Mouse (Mus musculus) CH12.LX (cell line): Measurements from ENCODE around the gene Mink1. TPM values are rescaled to one million over a fixed set of nuclear protein-coding genes. Genes with fewer than 3 reads are reported as not detected.

Source experiments
- DNase-seq: peaks from one replicate; pipeline ENCODE4 v3.0.0-alpha.2; 2013; ENCODE audit errors: extremely low read depth
- H3K27ac ChIP-seq: 2 replicates; pipeline ENCODE4 v1.5.1; 2012; ENCODE audit warnings: low read depth, mild to moderate bottlenecking, control low read depth, moderate library complexity; ENCODE audit not compliant: insufficient read depth
- H3K27me3 ChIP-seq: replicated peaks from 2 replicates; pipeline ENCODE3; 2012; ENCODE audit warnings: inconsistent platforms
- H3K36me3 ChIP-seq, 2 experiments: replicated peaks in 1 of 2; 2 replicates each; pipeline versions ENCODE3 to v1.6.1; 2012; ENCODE audit warnings: inconsistent platforms in 1 of 2, low read length in 1 of 2, mild to moderate bottlenecking in 1 of 2, mixed read lengths in 1 of 2, moderate library complexity in 1 of 2; ENCODE audit not compliant: control insufficient read depth in 1 of 2, insufficient read depth in 1 of 2
- H3K4me1 ChIP-seq, 2 experiments: 2 replicates each; pipeline ENCODE4 v1.6.1; 2012; ENCODE audit warnings: inconsistent platforms in 1 of 2, moderate library complexity in 1 of 2; ENCODE audit not compliant: insufficient read depth in 2 of 2, control insufficient read depth in 1 of 2
- H3K4me2 ChIP-seq: 2 replicates; pipeline ENCODE4 v1.6.1; 2012; ENCODE audit warnings: low read depth, mild to moderate bottlenecking, control low read depth; ENCODE audit not compliant: poor library complexity, insufficient read depth, severe bottlenecking
- H3K4me3 ChIP-seq, 3 experiments: fragments of 150-350 bp in 1 of 3; sonication (generic) in 1 of 3; replicated peaks in 1 of 3; 2 replicates each; pipeline versions ENCODE3 to v1.5.1; 2011 to 2012; ENCODE audit warnings: low read depth in 2 of 3, low read length in 2 of 3, mild to moderate bottlenecking in 2 of 3, moderate library complexity in 2 of 3, control low read depth in 1 of 3, improper control_type of control experiment in 1 of 3, inconsistent platforms in 1 of 3, mixed read lengths in 1 of 3; ENCODE audit not compliant: poor library complexity in 1 of 3
- H3K79me2 ChIP-seq: replicated peaks from 2 replicates; pipeline ENCODE4 v1.6.1; 2012; ENCODE audit warnings: mild to moderate bottlenecking, moderate library complexity; ENCODE audit not compliant: control insufficient read depth, poor library complexity, insufficient read depth, severe bottlenecking; ENCODE audit errors: extremely low read depth
- H3K9ac ChIP-seq: 2 replicates; pipeline ENCODE4 v1.6.1; 2012; ENCODE audit warnings: low read depth, mild to moderate bottlenecking, control low read depth, moderate library complexity; ENCODE audit not compliant: insufficient read depth
- H3K9me3 ChIP-seq: replicated peaks from 2 replicates; pipeline ENCODE3; 2012; ENCODE audit warnings: low read length, inconsistent platforms, mixed read lengths
- CHD1 ChIP-seq: IDR thresholded peaks from 2 replicates; pipeline ENCODE4 v1.6.1; 2012; ENCODE audit warnings: low read depth, low read length, improper control_type of control experiment, inconsistent platforms
- CTCF ChIP-seq, 2 experiments: IDR thresholded peaks in 1 of 2; conservative IDR thresholded peaks in 1 of 2; 2 replicates each; pipeline ENCODE4 v1.5.1; 2011 to 2012; ENCODE audit warnings: low read depth in 2 of 2, low read length in 2 of 2, improper control_type of control experiment in 1 of 2, inconsistent platforms in 1 of 2, mild to moderate bottlenecking in 1 of 2, moderate library complexity in 1 of 2
- E2F4 ChIP-seq: IDR thresholded peaks from 2 replicates; pipeline ENCODE4 v1.6.1; 2011; ENCODE audit warnings: low read depth, low read length, improper control_type of control experiment; ENCODE audit not compliant: insufficient replicate concordance
- EP300 ChIP-seq: IDR thresholded peaks from 2 replicates; pipeline ENCODE4 v1.6.1; 2011; ENCODE audit warnings: low read length, improper control_type of control experiment
- ETS1 ChIP-seq: conservative IDR thresholded peaks from 2 replicates; pipeline ENCODE4 v1.6.1; 2012; ENCODE audit warnings: low read depth, mild to moderate bottlenecking, inconsistent platforms, low read length, improper control_type of control experiment, moderate library complexity
- GABPA ChIP-seq: IDR thresholded peaks from 2 replicates; pipeline ENCODE4 v1.6.1; 2012; ENCODE audit warnings: low read depth, low read length, improper control_type of control experiment, inconsistent platforms; ENCODE audit not compliant: insufficient replicate concordance
- HCFC1 ChIP-seq: IDR thresholded peaks from 2 replicates; pipeline ENCODE4 v1.6.1; 2012; ENCODE audit warnings: low read depth, mild to moderate bottlenecking, inconsistent platforms, low read length, improper control_type of control experiment
- IRF4 ChIP-seq: IDR thresholded peaks from 2 replicates; pipeline ENCODE4 v1.6.1; 2014; ENCODE audit warnings: low read depth, mild to moderate bottlenecking, inconsistent platforms, low read length, improper control_type of control experiment
- JUN ChIP-seq: IDR thresholded peaks from 2 replicates; pipeline ENCODE4 v1.6.1; 2011; ENCODE audit warnings: low read depth, mild to moderate bottlenecking, low read length, improper control_type of control experiment, moderate library complexity; ENCODE audit not compliant: insufficient read depth
- MAZ ChIP-seq: IDR thresholded peaks from 2 replicates; pipeline ENCODE4 v1.6.1; 2012; ENCODE audit warnings: low read depth, mild to moderate bottlenecking, inconsistent platforms, low read length, improper control_type of control experiment, moderate library complexity
- MXI1 ChIP-seq: IDR thresholded peaks from 2 replicates; pipeline ENCODE4 v1.6.1; 2011; ENCODE audit warnings: mild to moderate bottlenecking, low read depth, low read length, improper control_type of control experiment
- NELFE ChIP-seq: IDR thresholded peaks from 2 replicates; pipeline ENCODE4 v1.6.1; 2011; ENCODE audit warnings: low read depth, low read length, improper control_type of control experiment
- NRF1 ChIP-seq: IDR thresholded peaks from 2 replicates; pipeline ENCODE4 v1.6.1; 2014; ENCODE audit warnings: low read depth, mild to moderate bottlenecking, inconsistent platforms, low read length, improper control_type of control experiment, moderate library complexity
- POLR2AphosphoS2 ChIP-seq: IDR thresholded peaks from 2 replicates; pipeline ENCODE4 v1.6.1; 2011; ENCODE audit warnings: low read depth, low read length, improper control_type of control experiment
- RAD21 ChIP-seq: IDR thresholded peaks from 2 replicates; pipeline ENCODE4 v1.6.1; 2011; ENCODE audit warnings: low read depth, mild to moderate bottlenecking, low read length, improper control_type of control experiment, moderate library complexity
- RCOR1 ChIP-seq: conservative IDR thresholded peaks from 2 replicates; pipeline ENCODE4 v1.6.1; 2012; ENCODE audit warnings: low read depth, mild to moderate bottlenecking, inconsistent platforms, low read length, improper control_type of control experiment
- SIN3A ChIP-seq: IDR thresholded peaks from 2 replicates; pipeline ENCODE4 v1.6.1; 2012; ENCODE audit warnings: low read length, improper control_type of control experiment, inconsistent platforms
- SMC3 ChIP-seq: IDR thresholded peaks from 2 replicates; pipeline ENCODE4 v1.6.1; 2011; ENCODE audit warnings: low read depth, low read length, improper control_type of control experiment
- TCF12 ChIP-seq: IDR thresholded peaks from 2 replicates; pipeline ENCODE4 v1.6.1; 2014; ENCODE audit warnings: low read depth, mild to moderate bottlenecking, inconsistent platforms, low read length, improper control_type of control experiment
- USF1 ChIP-seq: IDR thresholded peaks from 2 replicates; pipeline ENCODE4 v1.6.1; 2014; ENCODE audit warnings: low read depth, mild to moderate bottlenecking, inconsistent platforms, low read length, improper control_type of control experiment
- ZKSCAN1 ChIP-seq: IDR thresholded peaks from 2 replicates; pipeline ENCODE4 v1.6.1; 2012; ENCODE audit warnings: low read depth, inconsistent platforms, low read length, improper control_type of control experiment, borderline replicate concordance
- ZNF384 ChIP-seq: IDR thresholded peaks from 2 replicates; pipeline ENCODE4 v1.6.1; 2012; ENCODE audit warnings: low read depth, low read length, improper control_type of control experiment, inconsistent platforms
- dilution Hi-C: fragments of 300-500 bp; cut with MboI; formaldehyde crosslinking; loops from 2 replicates; pipeline ENCODE4 v1.14.3; 2020; ENCODE audit warnings: low sequenced_read_pairs; ENCODE audit not compliant: extremely low pct_unique_long_range_greater_than_20kb, extremely low pct_ligation_motif_present
- in situ Hi-C: fragments of 300-500 bp; cut with MboI; formaldehyde crosslinking; loops from 3 replicates; pipeline ENCODE4 v1.14.3; 2019; ENCODE audit warnings: low sequenced_read_pairs, low pct_ligation_motif_present, low pct_unique_long_range_greater_than_20kb, mixed read lengths
- polyA plus RNA-seq: library from polyadenylated mRNA; unstranded; fragments of >175 nt; gene quantifications from 2 replicates; pipeline ENCODE4 v1.2.1, GENCODE M21; 2012; ENCODE audit warnings: low read depth; ENCODE audit not compliant: insufficient read length
- total RNA-seq, 2 experiments: library from RNA; depleted of rRNA; stranded (reverse); fragments of 300-350 nt in 1 of 2; fragments of >200 nt in 1 of 2; gene quantifications; 2 replicates each; pipeline ENCODE4 v1.2.3; 2012 to 2014

Mink1 gene
- total and polyA plus RNA-seq, 3 experiments, result 15.0 to 79.8 (median 31.2) TPM

DNA sequence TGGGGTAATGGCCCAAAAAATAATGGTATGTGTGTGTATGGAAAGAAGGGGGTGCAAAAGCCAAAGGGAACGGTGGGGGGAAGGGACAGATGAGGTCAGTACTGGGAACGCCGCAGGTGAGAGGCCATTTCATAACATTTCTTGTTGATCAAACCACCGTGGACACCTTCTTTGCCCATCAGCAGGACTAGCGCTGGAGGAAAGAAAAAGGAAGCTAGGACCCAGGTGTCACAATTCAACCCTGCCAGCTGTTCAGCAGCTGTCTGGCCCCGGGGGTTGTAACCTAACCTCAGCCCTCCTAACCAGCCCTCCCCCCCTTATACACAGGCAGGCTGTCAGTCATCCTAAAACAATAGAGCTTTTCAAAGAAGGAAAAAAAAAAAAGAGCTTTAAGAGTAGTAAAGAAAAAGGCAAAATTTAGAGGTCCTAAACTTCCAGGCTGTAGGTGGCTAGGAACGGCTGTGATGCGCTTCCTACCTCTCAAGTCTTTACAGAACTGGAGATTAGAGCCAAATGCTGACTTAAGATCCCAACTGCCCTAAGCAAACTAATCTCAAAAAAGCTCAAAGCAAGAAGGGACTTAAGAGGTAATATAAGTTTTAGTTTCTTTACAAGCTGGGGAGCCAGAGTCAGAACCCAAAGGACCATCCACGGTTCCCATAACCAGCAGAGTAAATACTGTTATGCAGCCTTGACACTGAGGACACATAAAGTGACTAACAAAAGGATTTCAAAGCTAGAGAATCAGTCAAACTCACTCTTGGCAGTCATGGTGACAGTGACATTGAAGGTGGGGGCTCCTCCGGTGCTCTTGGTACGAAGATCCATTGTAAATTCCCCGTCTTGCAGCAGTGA is 89.6 kb downstream of the Mink1 start:
- Histone ChIP-seq H3K9ac (peak overlapping the region; percentile 99), H3K4me2 (peak overlapping the region; percentile 87), H3K4me1 (peaks cover 24 to 56% of the 10 kb centered on the region in 2 experiments), H3K27me3 (no peaks in the 10 kb centered on the region), H3K27ac (peak overlapping the region; percentile 35), H3K36me3 (peaks cover 38 to 49% of the 10 kb centered on the region in 2 experiments), H3K9me3 (no peaks in the 10 kb centered on the region), H3K4me3 (peak overlapping the region; percentile 74 to 99 (median 78)), H3K79me2 (peaks cover 70% of the 10 kb centered on the region)
- dilution Hi-C loops, result no loop called here
- in situ Hi-C loops, result no loop called here
- peak; percentile 57; the same call in 1 of the 2 replicates for TF ChIP-seq SIN3A
- no peak for TF ChIP-seq NELFE
- TF ChIP-seq RAD21, result no peak
- no peak for TF ChIP-seq ZKSCAN1
- peak; percentile 71; the same call in 1 of the 2 replicates for TF ChIP-seq ETS1
- DNase-seq, result peak; percentile 68

- H3K36me3 ChIP-seq, result peaks cover 38 to 49% of the 10 kb centered on the region in 2 experiments
- H3K4me1 ChIP-seq, result peaks cover 24 to 62% of the 10 kb centered on the region in 2 experiments
These were observed 90.2 kb downstream of the Mink1 start for GRCm38 (mm10) chr11:70652884-70653344.

GRCm38 (mm10) chr11:70653345-70654197 is 90.9 kb downstream of the Mink1 start:
- DNase-seq, result peak; percentile 75
- Histone ChIP-seq H3K9ac (peak overlapping the region; percentile 99), H3K27me3 (no peaks in the 10 kb centered on the region), H3K79me2 (peaks cover 58% of the 10 kb centered on the region), H3K4me2 (peak overlapping the region; percentile 87), H3K27ac (peak overlapping the region; percentile 96), H3K36me3 (peaks cover 38 to 51% of the 10 kb centered on the region in 2 experiments), H3K9me3 (no peaks in the 10 kb centered on the region), H3K4me1 (peaks cover 24 to 64% of the 10 kb centered on the region in 2 experiments), H3K4me3 (peak overlapping the region; percentile 74 to 99 (median 78))
- dilution Hi-C loops (no loop called here), in situ Hi-C loops (no loop called here)
- TF ChIP-seq NRF1 (0 out of 2 replicates have a peak, but pooled peaks have one; percentile 31), E2F4 (peak; percentile 69; the same call in 1 of the 2 replicates), RCOR1 (peak; percentile 78), USF1 (no peak), HCFC1 (peak; percentile 78), JUN (no peak), MAZ (peak; percentile 95), CHD1 (peak; percentile 76; the same call in 1 of the 2 replicates), RAD21 (no peak), EP300 (peak; percentile 35; the same call in 1 of the 2 replicates), CTCF (conservative IDR thresholded peaks at IDR 0.05 in 1 of 2, IDR thresholded peaks at IDR 0.05 in 1 of 2; ENCODE audit: low read depth in 2 of 2, low read length in 2 of 2) (no peak), IRF4 (peak; percentile 65; the same call in 1 of the 2 replicates), SMC3 (no peak), TCF12 (peak; percentile 64; the same call in 1 of the 2 replicates)

More at GRCm38 (mm10) chr11:70652884-70653344, 90.2 kb downstream of the Mink1 start:
- TF ChIP-seq USF1, result no peak
- no peak for TF ChIP-seq RCOR1
- no peak for TF ChIP-seq MXI1
- no peak for TF ChIP-seq GABPA
- TF ChIP-seq POLR2AphosphoS2, result peak; percentile 88
- no peak for TF ChIP-seq E2F4
- no peak for TF ChIP-seq ZNF384
- in situ Hi-C loops, result no loop called here
- H3K4me3 ChIP-seq, result peak overlapping the region; percentile 74 to 99 (median 78)
- DNase-seq, result no peak
- peaks cover 65% of the 10 kb centered on the region for H3K79me2 ChIP-seq
- dilution Hi-C loops, result no loop called here
- no peaks in the 10 kb centered on the region for H3K9me3 ChIP-seq
- H3K9ac ChIP-seq, result peak overlapping the region; percentile 99
- H3K4me2 ChIP-seq, result peak overlapping the region; percentile 87
- peak overlapping the region; percentile 35 for H3K27ac ChIP-seq
- H3K27me3 ChIP-seq, result no peaks in the 10 kb centered on the region
